Mouse (Mus musculus) megakaryocyte, embryonic 14.5 days (primary cell): ENCODE measurements at regions not wholly inside any gene's neighbourhood (a gene's known extent, or its start where the extent isn't known, plus 50 kb on each side); places are given as distances from the start of the nearest gene placed in this dataset.

Experiments used
- H3K27me3 ChIP-seq: replicated peaks from 2 replicates; pipeline ENCODE3; 2012; ENCODE audit warnings: inconsistent platforms
- H3K36me3 ChIP-seq: replicated peaks from 2 replicates; pipeline ENCODE3; 2012; ENCODE audit warnings: low read length, inconsistent platforms, mixed read lengths
- H3K4me1 ChIP-seq: 2 replicates; pipeline ENCODE4 v1.6.1; 2012; ENCODE audit warnings: inconsistent platforms
- H3K4me3 ChIP-seq: replicated peaks from 2 replicates; pipeline ENCODE3; 2012; ENCODE audit warnings: moderate library complexity, mild to moderate bottlenecking, inconsistent platforms
- H3K9me3 ChIP-seq: 2 replicates; pipeline ENCODE4 v1.6.1; 2012; ENCODE audit warnings: inconsistent platforms
- FLI1 ChIP-seq: IDR thresholded peaks from 2 replicates; pipeline ENCODE4 v1.6.1; 2012; ENCODE audit warnings: low read length, inconsistent platforms, mixed read lengths
- GATA1 ChIP-seq: IDR thresholded peaks from 3 replicates; pipeline ENCODE4 v1.6.1; 2012; ENCODE audit warnings: mixed read lengths, low read length, inconsistent platforms, borderline replicate concordance

GRCm38 (mm10) chr6:100495131-100495530, 175.8 kb downstream of the Shq1 start:
- TF ChIP-seq FLI1, result no peak
- no peak for TF ChIP-seq GATA1
- Histone ChIP-seq H3K36me3 (no peaks in the 10 kb centered on the region), H3K9me3 (no peaks in the 10 kb centered on the region), H3K4me1 (no peaks in the 10 kb centered on the region), H3K4me3 (no peak overlapping the region), H3K27me3 (peaks cover 33% of the 10 kb centered on the region)

DNA sequence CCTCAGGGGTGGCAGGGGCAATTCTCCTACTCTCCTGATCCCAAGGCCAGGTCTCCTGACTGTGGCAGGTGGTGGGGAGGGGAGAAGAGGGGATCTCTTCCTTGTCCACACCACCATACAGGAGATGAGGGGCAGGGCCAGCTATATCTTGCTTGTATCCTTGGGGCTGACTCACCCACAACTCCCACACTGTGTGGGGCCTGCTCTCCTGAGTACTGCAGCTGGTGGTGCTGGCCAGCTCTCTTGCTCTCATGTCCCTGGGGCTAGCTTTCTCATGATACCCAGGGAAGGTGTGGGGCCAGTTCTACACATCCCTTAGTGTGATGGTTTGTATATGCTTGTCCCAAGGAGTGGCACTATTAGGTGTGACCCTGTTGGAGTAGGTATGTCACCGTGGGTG, 177.4 kb downstream of the Shq1 start:
- TF ChIP-seq FLI1, result no peak
- no peak for TF ChIP-seq GATA1
- no peak overlapping the region for H3K4me3 ChIP-seq
- no peaks in the 10 kb centered on the region for H3K36me3 ChIP-seq
- H3K4me1 ChIP-seq, result no peaks in the 10 kb centered on the region
- no peaks in the 10 kb centered on the region for H3K9me3 ChIP-seq
- peaks cover 32% of the 10 kb centered on the region for H3K27me3 ChIP-seq

- TF ChIP-seq FLI1 (no peak), GATA1 (no peak)
- Histone ChIP-seq H3K36me3 (no peaks in the 10 kb centered on the region), H3K4me3 (no peak overlapping the region), H3K27me3 (peaks cover 35% of the 10 kb centered on the region), H3K9me3 (0 out of 2 replicates have a peak, but pooled peaks cover under 1% of the 10 kb centered on the region), H3K4me1 (no peaks in the 10 kb centered on the region)
Observed at GRCm38 (mm10) chr6:100491811-100492210, 179.1 kb downstream of the Shq1 start.

DNA sequence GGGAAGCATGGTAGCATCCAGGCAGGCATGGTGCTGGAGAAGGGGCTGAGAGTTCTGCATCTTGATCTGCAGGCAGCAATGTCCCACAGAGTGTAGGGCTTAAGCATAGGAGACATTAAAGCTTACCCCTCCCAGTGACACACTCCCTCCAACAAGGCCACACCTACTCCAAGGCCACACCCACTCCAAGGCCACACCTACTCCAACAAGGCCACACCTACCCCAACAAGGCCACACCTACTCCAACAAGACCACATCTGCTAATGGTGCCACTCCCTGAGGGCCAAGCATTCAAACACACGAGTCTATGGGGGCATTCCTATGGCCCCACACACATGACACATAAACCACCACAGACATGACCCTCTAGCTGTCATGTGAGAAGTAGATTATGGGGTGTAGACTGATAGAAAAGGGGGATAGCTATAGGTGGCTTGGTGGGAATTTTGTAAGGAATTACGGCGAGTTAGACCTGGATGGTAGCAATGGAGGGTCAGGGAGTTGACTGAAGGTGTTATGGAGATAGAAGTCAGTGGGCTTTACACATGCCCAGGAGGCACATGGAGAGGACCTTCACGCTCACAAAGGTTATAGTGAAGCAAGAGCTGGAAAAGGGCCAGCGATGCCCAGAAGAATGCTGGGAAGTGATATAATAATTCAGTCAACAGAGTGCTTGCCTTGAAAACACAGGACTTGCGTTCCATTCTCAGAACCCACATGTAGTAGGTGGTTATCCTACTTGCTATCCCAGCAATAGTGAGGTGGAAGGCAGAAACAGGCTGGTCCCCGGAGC, 179.8 kb downstream of the Shq1 start:
- TF ChIP-seq GATA1 (no peak), FLI1 (no peak)
- H3K9me3 ChIP-seq, result peaks cover 7% of the 10 kb centered on the region; the same call in 1 of the 2 replicates
- H3K36me3 ChIP-seq, result no peaks in the 10 kb centered on the region
- H3K4me3 ChIP-seq, result no peak overlapping the region
- H3K27me3 ChIP-seq, result peaks cover 39% of the 10 kb centered on the region
- H3K4me1 ChIP-seq, result no peaks in the 10 kb centered on the region

GRCm38 (mm10) chr6:100483836-100484235, 187.1 kb downstream of the Shq1 start:
- no peak overlapping the region for H3K4me3 ChIP-seq
- H3K4me1 ChIP-seq, result peaks cover 14% of the 10 kb centered on the region
- no peak for TF ChIP-seq GATA1
- TF ChIP-seq FLI1, result no peak
- no peaks in the 10 kb centered on the region for H3K36me3 ChIP-seq
- peaks cover 65% of the 10 kb centered on the region for H3K27me3 ChIP-seq
- H3K9me3 ChIP-seq, result peaks cover 34% of the 10 kb centered on the region

GRCm38 (mm10) chr6:100483084-100483810, 187.7 kb downstream of the Shq1 start:
- peaks cover 65% of the 10 kb centered on the region for H3K27me3 ChIP-seq
- H3K36me3 ChIP-seq, result no peaks in the 10 kb centered on the region
- no peak overlapping the region for H3K4me3 ChIP-seq
- peaks cover 14% of the 10 kb centered on the region for H3K4me1 ChIP-seq
- TF ChIP-seq FLI1, result no peak
- no peak for TF ChIP-seq GATA1
- H3K9me3 ChIP-seq, result peaks cover 34% of the 10 kb centered on the region

GRCm38 (mm10) chr6:100482572-100482971, 188.4 kb downstream of the Shq1 start:
- Histone ChIP-seq H3K27me3 (peaks cover 65% of the 10 kb centered on the region), H3K4me3 (no peak overlapping the region), H3K9me3 (peaks cover 34% of the 10 kb centered on the region), H3K36me3 (no peaks in the 10 kb centered on the region), H3K4me1 (peaks cover 14% of the 10 kb centered on the region)
- TF ChIP-seq GATA1, result no peak
- TF ChIP-seq FLI1, result no peak

- Histone ChIP-seq H3K27me3 (peaks cover 65% of the 10 kb centered on the region), H3K36me3 (no peaks in the 10 kb centered on the region), H3K9me3 (peaks cover 21% of the 10 kb centered on the region), H3K4me1 (peaks cover 25% of the 10 kb centered on the region), H3K4me3 (no peak overlapping the region)
- TF ChIP-seq FLI1 (no peak), GATA1 (no peak)
Observed at GRCm38 (mm10) chr6:100480525-100480924, 190.4 kb downstream of the Shq1 start.

GRCm38 (mm10) chr6:100479881-100480280, 191.1 kb downstream of the Shq1 start:
- TF ChIP-seq FLI1 (no peak), GATA1 (no peak)
- Histone ChIP-seq H3K36me3 (no peaks in the 10 kb centered on the region), H3K27me3 (peaks cover 68% of the 10 kb centered on the region), H3K4me1 (peaks cover 25% of the 10 kb centered on the region), H3K9me3 (peaks cover 20% of the 10 kb centered on the region), H3K4me3 (no peak overlapping the region)

GRCm38 (mm10) chr6:100479455-100479854, 191.5 kb downstream of the Shq1 start:
- TF ChIP-seq GATA1 (no peak), FLI1 (no peak)
- no peak overlapping the region for H3K4me3 ChIP-seq
- peaks cover 25% of the 10 kb centered on the region for H3K4me1 ChIP-seq
- H3K27me3 ChIP-seq, result peaks cover 65% of the 10 kb centered on the region
- peaks cover 16% of the 10 kb centered on the region; the same call in 1 of the 2 replicates for H3K9me3 ChIP-seq
- no peaks in the 10 kb centered on the region for H3K36me3 ChIP-seq
